Mouse (Mus musculus): ENCODE data around the gene Gpat2. TPM values are rescaled to one million over a fixed set of nuclear protein-coding genes. Genes with fewer than 3 reads are reported as not detected.

Gpat2 gene
- not detected for polyA plus RNA-seq (2015; fragmentation: Illumina TruSeq; extraction: RNeasy Lipid Tissue Mini Kit (QIAGEN cat#74804); ENCODE audit: insufficient read depth, low read depth, low replicate concordance)

GRCm38 (mm10) chr2:127424977-127425376 lies at the start of gene Gpat2:
TSS of gene Gpat2 (plus strand) at chr2:127425199.

GRCm38 (mm10) chr2:127444055-127444789 lies 19.2 kb downstream of the Gpat2 start, which contains the start of gene Fahd2a:
TSS of gene Fahd2a (minus strand) at chr2:127444565.

Other genes with a start within 250 kb of the Gpat2 start
- not detected for gene 1810024B03Rik, start 216.9 kb upstream of the Gpat2 start, polyA plus RNA-seq (2015; fragmentation: Illumina TruSeq; extraction: RNeasy Lipid Tissue Mini Kit (QIAGEN cat#74804); ENCODE audit: insufficient read depth, low read depth, low replicate concordance)
- 13.8 TPM for gene Snrnp200, start 216.8 kb upstream of the Gpat2 start, polyA plus RNA-seq (2015; fragmentation: Illumina TruSeq; extraction: RNeasy Lipid Tissue Mini Kit (QIAGEN cat#74804); ENCODE audit: insufficient read depth, low read depth, low replicate concordance)
- 8.8 TPM for gene Ciao1, start 177.4 kb upstream of the Gpat2 start, polyA plus RNA-seq (2015; fragmentation: Illumina TruSeq; extraction: RNeasy Lipid Tissue Mini Kit (QIAGEN cat#74804); ENCODE audit: insufficient read depth, low read depth, low replicate concordance)
- 9.6 TPM for gene Tmem127, start 177.3 kb upstream of the Gpat2 start, polyA plus RNA-seq (2015; fragmentation: Illumina TruSeq; extraction: RNeasy Lipid Tissue Mini Kit (QIAGEN cat#74804); ENCODE audit: insufficient read depth, low read depth, low replicate concordance)
- 16.2 TPM for gene Stard7, start 155.0 kb upstream of the Gpat2 start, polyA plus RNA-seq (2015; fragmentation: Illumina TruSeq; extraction: RNeasy Lipid Tissue Mini Kit (QIAGEN cat#74804); ENCODE audit: insufficient read depth, low read depth, low replicate concordance)
- gene Dusp2, start 89.0 kb upstream of the Gpat2 start, polyA plus RNA-seq (2015; fragmentation: Illumina TruSeq; extraction: RNeasy Lipid Tissue Mini Kit (QIAGEN cat#74804); ENCODE audit: insufficient read depth, low read depth, low replicate concordance) = not detected
- gene Astl, start 86.6 kb upstream of the Gpat2 start, polyA plus RNA-seq (2015; fragmentation: Illumina TruSeq; extraction: RNeasy Lipid Tissue Mini Kit (QIAGEN cat#74804); ENCODE audit: insufficient read depth, low read depth, low replicate concordance) = not detected
- 0.20 TPM for gene Adra2b, start 62.0 kb upstream of the Gpat2 start, polyA plus RNA-seq (2015; fragmentation: Illumina TruSeq; extraction: RNeasy Lipid Tissue Mini Kit (QIAGEN cat#74804); ENCODE audit: insufficient read depth, low read depth, low replicate concordance)
- gene Fahd2a, start 19.4 kb downstream of the Gpat2 start, polyA plus RNA-seq (2015; fragmentation: Illumina TruSeq; extraction: RNeasy Lipid Tissue Mini Kit (QIAGEN cat#74804); ENCODE audit: insufficient read depth, low read depth, low replicate concordance) = 8.6 TPM
- gene Kcnip3, start 96.9 kb downstream of the Gpat2 start, polyA plus RNA-seq (2015; fragmentation: Illumina TruSeq; extraction: RNeasy Lipid Tissue Mini Kit (QIAGEN cat#74804); ENCODE audit: insufficient read depth, low read depth, low replicate concordance) = 1.3 TPM
- gene Prom2, start 116.3 kb downstream of the Gpat2 start, polyA plus RNA-seq (2015; fragmentation: Illumina TruSeq; extraction: RNeasy Lipid Tissue Mini Kit (QIAGEN cat#74804); ENCODE audit: insufficient read depth, low read depth, low replicate concordance) = 9.1 TPM
- 2.1 TPM for gene Zfp661, start 161.9 kb downstream of the Gpat2 start, polyA plus RNA-seq (2015; fragmentation: Illumina TruSeq; extraction: RNeasy Lipid Tissue Mini Kit (QIAGEN cat#74804); ENCODE audit: insufficient read depth, low read depth, low replicate concordance)
- 11.6 TPM for gene Mrps5, start 162.0 kb downstream of the Gpat2 start, polyA plus RNA-seq (2015; fragmentation: Illumina TruSeq; extraction: RNeasy Lipid Tissue Mini Kit (QIAGEN cat#74804); ENCODE audit: insufficient read depth, low read depth, low replicate concordance)
- 2.6 TPM for gene Mal, start 231.5 kb downstream of the Gpat2 start, polyA plus RNA-seq (2015; fragmentation: Illumina TruSeq; extraction: RNeasy Lipid Tissue Mini Kit (QIAGEN cat#74804); ENCODE audit: insufficient read depth, low read depth, low replicate concordance)

Data from pancreas, adult 10 weeks (tissue).